Mouse (Mus musculus) liver, embryonic 14.5 days (tissue): ENCODE results near the gene Diaph2.

Experiments
- CTCF ChIP-seq: IDR thresholded peaks from 2 replicates; pipeline ENCODE4 v1.5.1; 2016; ENCODE audit warnings: antibody characterized with exemption, low read depth, control low read depth
- EP300 ChIP-seq: IDR thresholded peaks from 2 replicates; pipeline ENCODE4 v1.6.1; 2016; ENCODE audit warnings: antibody characterized with exemption, low read depth

- no peak for TF ChIP-seq CTCF
- TF ChIP-seq EP300 = no peak
Observed at GRCm38 (mm10) chrX:129736562-129736961, 13.0 kb upstream of the Diaph2 start.
